ENCODE assay signal across 8 mouse cellular contexts in genomic region chr19:47537300-47537792, GRCm38 (mm10). TPM values are rescaled to one million over a fixed set of nuclear protein-coding genes. Genes with fewer than 3 reads are reported as not detected.
DNase-seq lines count a peak whose midpoint lies in the region; ATAC-seq and TF ChIP-seq lines count a peak whose summit lies in the region.

Gene Stn1, minus strand, starts transcription at chr19:47537507.

- peaks cover 3% of the 10 kb centered on the region; the same call in 1 of the 2 replicates for H3K36me3 ChIP-seq in ES-Bruce4 (ENCODE audit: control insufficient read depth, insufficient read depth, low read length, poor library complexity, severe bottlenecking)
- H3K36me3 ChIP-seq in forebrain, embryonic 11.5 days (ENCODE audit: control insufficient read depth, insufficient read depth, low read length) = peaks cover 5% of the 10 kb centered on the region
- no peaks in the 10 kb centered on the region for H3K36me3 ChIP-seq in hindbrain, embryonic 16.5 days (ENCODE audit: control insufficient read depth, insufficient read depth, low read length)
- peaks cover 4% of the 10 kb centered on the region; the same call in 1 of the 2 replicates for H3K36me3 ChIP-seq in liver, embryonic 16.5 days (ENCODE audit: control insufficient read depth, insufficient read depth)
- H3K36me3 ChIP-seq in neural tube, embryonic 14.5 days (ENCODE audit: control insufficient read depth, insufficient read depth, low read length) = no peaks in the 10 kb centered on the region

- no peak for TF ChIP-seq EP300 in ES-Bruce4 (IDR thresholded peaks at IDR 0.05; ENCODE audit: insufficient read depth, low read depth, low read length)

- TF ChIP-seq POLR2A in ES-Bruce4 (IDR thresholded peaks at IDR 0.05; ENCODE audit: insufficient read depth, low read length) = no peak

- peak within 1 kb of the TSS; percentile 99 for H3K4me3 ChIP-seq in ES-Bruce4 (ENCODE audit: low read depth, low read length)
- H3K4me3 ChIP-seq in forebrain, embryonic 11.5 days (ENCODE audit: low read depth, low read length) = peak within 1 kb of the TSS; percentile 49
- H3K4me3 ChIP-seq in hindbrain, embryonic 16.5 days (ENCODE audit: low read length) = peak within 1 kb of the TSS; percentile 64
- peak within 1 kb of the TSS; percentile 74 for H3K4me3 ChIP-seq in liver, embryonic 16.5 days (ENCODE audit: low read depth, low read length)
- peak within 1 kb of the TSS; percentile 38 for H3K4me3 ChIP-seq in neural tube, embryonic 14.5 days (ENCODE audit: low read depth, low read length)

- H3K4me2 ChIP-seq in forebrain, embryonic 11.5 days (ENCODE audit: low read depth, low read length, severe bottlenecking) = peak within 1 kb of the TSS; percentile 79
- H3K4me2 ChIP-seq in hindbrain, embryonic 16.5 days (ENCODE audit: low read length) = peak within 1 kb of the TSS; percentile 89
- H3K4me2 ChIP-seq in liver, embryonic 16.5 days (ENCODE audit: low read depth, low read length) = peak within 1 kb of the TSS; percentile 94
- H3K4me2 ChIP-seq in neural tube, embryonic 14.5 days (ENCODE audit: low read depth, low read length) = peak within 1 kb of the TSS; percentile 56

- H3K9ac ChIP-seq in ES-Bruce4 (ENCODE audit: low read depth, poor library complexity, severe bottlenecking) = peak within 1 kb of the TSS; percentile 93
- peak within 1 kb of the TSS; percentile 76 for H3K9ac ChIP-seq in forebrain, embryonic 11.5 days (ENCODE audit: low read length)
- peak within 1 kb of the TSS; percentile 76 for H3K9ac ChIP-seq in hindbrain, embryonic 16.5 days (ENCODE audit: low read depth, low read length)
- peak within 1 kb of the TSS; percentile 76 for H3K9ac ChIP-seq in liver, embryonic 16.5 days (ENCODE audit: low read depth, low read length)
- H3K9ac ChIP-seq in neural tube, embryonic 14.5 days (replicated peaks; ENCODE audit: low read depth, low read length) = peak within 1 kb of the TSS; percentile 37

- H3K9me3 ChIP-seq in ES-Bruce4 (replicated peaks; ENCODE audit: control insufficient read depth, insufficient read depth, low read length, poor library complexity, severe bottlenecking) = no peaks in the 10 kb centered on the region
- no peaks in the 10 kb centered on the region for H3K9me3 ChIP-seq in forebrain, embryonic 11.5 days (ENCODE audit: control insufficient read depth, low read length)
- no peaks in the 10 kb centered on the region for H3K9me3 ChIP-seq in hindbrain, embryonic 16.5 days (ENCODE audit: control insufficient read depth, low read length)
- H3K9me3 ChIP-seq in liver, embryonic 16.5 days (replicated peaks; ENCODE audit: control insufficient read depth, low read length) = no peaks in the 10 kb centered on the region; the same call in 1 of the 2 replicates
- no peaks in the 10 kb centered on the region for H3K9me3 ChIP-seq in neural tube, embryonic 14.5 days (ENCODE audit: control insufficient read depth, low read length)

- H3K4me1 ChIP-seq in ES-Bruce4 (ENCODE audit: control insufficient read depth, insufficient read depth, low read length) = peaks cover 5% of the 10 kb centered on the region
- H3K4me1 ChIP-seq in forebrain, embryonic 11.5 days (replicated peaks; ENCODE audit: control insufficient read depth, insufficient read depth, low read length) = peaks cover 7% of the 10 kb centered on the region
- H3K4me1 ChIP-seq in hindbrain, embryonic 16.5 days (ENCODE audit: control insufficient read depth, insufficient read depth, low read depth, low read length) = peaks cover 10% of the 10 kb centered on the region
- H3K4me1 ChIP-seq in liver, embryonic 16.5 days (ENCODE audit: control insufficient read depth, low read depth, low read length) = peaks cover 28% of the 10 kb centered on the region
- H3K4me1 ChIP-seq in neural tube, embryonic 14.5 days (ENCODE audit: control insufficient read depth, insufficient read depth, low read length) = peaks cover 7% of the 10 kb centered on the region; the same call in 1 of the 2 replicates

- H3K27ac ChIP-seq in ES-Bruce4 (ENCODE audit: insufficient read depth, low read length) = peak within 1 kb of the TSS; percentile 63; the same call in 1 of the 2 replicates
- peak within 1 kb of the TSS; percentile 53; the same call in 1 of the 2 replicates for H3K27ac ChIP-seq in forebrain, embryonic 11.5 days (ENCODE audit: low read depth, low read length)
- H3K27ac ChIP-seq in hindbrain, embryonic 16.5 days (ENCODE audit: low read depth, low read length) = peak within 1 kb of the TSS; percentile 3
- H3K27ac ChIP-seq in liver, embryonic 16.5 days (ENCODE audit: low read length) = peak within 1 kb of the TSS; percentile 82
- H3K27ac ChIP-seq in neural tube, embryonic 14.5 days (ENCODE audit: low read depth, low read length) = peak within 1 kb of the TSS; percentile 71

- no peak for TF ChIP-seq CTCF in ES-Bruce4 (IDR thresholded peaks at IDR 0.05; ENCODE audit: low read depth, low read length)

- WGBS in forebrain, embryonic 11.5 days = 5% methylated on average over 10 of the region's 10 CpGs
- WGBS in hindbrain, embryonic 16.5 days = 4% methylated on average over 10 of the region's 10 CpGs
- 2% methylated on average over 10 of the region's 10 CpGs for WGBS in liver, embryonic 16.5 days (ENCODE audit: insufficient replicate concordance)
- 3% methylated on average over 10 of the region's 10 CpGs for WGBS in neural tube, embryonic 14.5 days

- ATAC-seq in frontal cortex, adult (ENCODE audit: low TSS enrichment) = peak; percentile 15
- ATAC-seq in forebrain, embryonic 11.5 days (replicated peaks; ENCODE audit: low FRiP score) = 0 out of 2 replicates have a peak, but pooled peaks have one; percentile 11
- peak; percentile 53 for ATAC-seq in hindbrain, embryonic 16.5 days
- ATAC-seq in liver, embryonic 16.5 days (ENCODE audit: low read depth) = 0 out of 2 replicates have a peak, but pooled peaks have one; percentile 9
- peak; percentile 48; the same call in 1 of the 2 replicates for ATAC-seq in neural tube, embryonic 14.5 days (ENCODE audit: low read depth)

- H3K27me3 ChIP-seq in ES-Bruce4 (ENCODE audit: control insufficient read depth, insufficient read depth, low read length, poor library complexity, severe bottlenecking) = no peaks in the 10 kb centered on the region
- no peaks in the 10 kb centered on the region for H3K27me3 ChIP-seq in forebrain, embryonic 11.5 days (ENCODE audit: control insufficient read depth, insufficient read depth, low read length)
- no peaks in the 10 kb centered on the region for H3K27me3 ChIP-seq in hindbrain, embryonic 16.5 days (replicated peaks; ENCODE audit: control insufficient read depth, insufficient read depth, low read length)
- no peaks in the 10 kb centered on the region for H3K27me3 ChIP-seq in liver, embryonic 16.5 days (ENCODE audit: control insufficient read depth, insufficient read depth, low read depth, low read length)
- no peaks in the 10 kb centered on the region for H3K27me3 ChIP-seq in neural tube, embryonic 14.5 days (ENCODE audit: control insufficient read depth, insufficient read depth, low read length)

- DNase-seq in frontal cortex, postnatal 25 days (ENCODE audit: low spot score in 2 of 2) = no peak
- DNase-seq in forebrain, embryonic 11.5 days (ENCODE audit: low spot score) = no peak
- DNase-seq in urinary bladder, postnatal 36 days (ENCODE audit: low spot score in 2 of 2) = no peak

RNA-seq across cellular contexts. Expression of gene Stn1, which starts in this region (rescaled TPM):
- polyA plus RNA-seq in ES-Bruce4 (2011; ENCODE audit: insufficient read depth, insufficient read length, low read depth, missing spikeins) = 41.4 and 44.9 TPM in 2 replicates
- 54.0 and 54.9 TPM in 2 replicates for polyA plus RNA-seq in forebrain, embryonic 11.5 days (2014; fragmentation: Nextera tagmentation; extraction: Ambion mirVana)
- 28.2 and 32.1 TPM in 2 replicates for polyA plus RNA-seq in hindbrain, embryonic 16.5 days (2015; fragmentation: Nextera tagmentation; extraction: Ambion mirVana)
- polyA plus RNA-seq in liver, embryonic 16.5 days (2015; fragmentation: Nextera tagmentation; extraction: Ambion mirVana) = 7.1 and 7.2 TPM in 2 replicates
- polyA plus RNA-seq in neural tube, embryonic 14.5 days (2014; fragmentation: Nextera tagmentation; extraction: Ambion mirVana) = 26.0 and 30.7 TPM in 2 replicates

Comparison
In these comparisons a context has a peak if more than half of its experiments do, and no peak if none do; other contexts are left out.
1. H3K27ac ChIP-seq: peak in every context shown above with its lines; median percentile 82 in liver, embryonic 16.5 days; 71 in neural tube, embryonic 14.5 days; 63 in ES-Bruce4; 53 in forebrain, embryonic 11.5 days; 3 in hindbrain, embryonic 16.5 days.
2. H3K4me3 ChIP-seq: peak in every context shown above with its lines; median percentile 99 in ES-Bruce4; 74 in liver, embryonic 16.5 days; 64 in hindbrain, embryonic 16.5 days; 49 in forebrain, embryonic 11.5 days; 38 in neural tube, embryonic 14.5 days.
3. H3K9ac ChIP-seq: peak in every context shown above with its lines; median percentile 93 in ES-Bruce4; 76 in forebrain, embryonic 11.5 days; 76 in hindbrain, embryonic 16.5 days; 76 in liver, embryonic 16.5 days; 37 in neural tube, embryonic 14.5 days.